Mouse (Mus musculus): ENCODE measurements around the gene Ctps2. TPM values are rescaled to one million over a fixed set of nuclear protein-coding genes. Genes with fewer than 3 reads are reported as not detected.

The Ctps2 gene
- 90.6 TPM for polyA plus RNA-seq (2014; fragmentation: Illumina TruSeq; extraction: RNeasy Lipid Tissue Mini Kit (QIAGEN cat#74804); ENCODE audit: low read depth, low replicate concordance)

GRCm38 (mm10) chrX:162900938-162901337 is at the start of gene Ctps2:
TSS of gene Ctps2 (plus strand) at chrX:162901238.

DNA sequence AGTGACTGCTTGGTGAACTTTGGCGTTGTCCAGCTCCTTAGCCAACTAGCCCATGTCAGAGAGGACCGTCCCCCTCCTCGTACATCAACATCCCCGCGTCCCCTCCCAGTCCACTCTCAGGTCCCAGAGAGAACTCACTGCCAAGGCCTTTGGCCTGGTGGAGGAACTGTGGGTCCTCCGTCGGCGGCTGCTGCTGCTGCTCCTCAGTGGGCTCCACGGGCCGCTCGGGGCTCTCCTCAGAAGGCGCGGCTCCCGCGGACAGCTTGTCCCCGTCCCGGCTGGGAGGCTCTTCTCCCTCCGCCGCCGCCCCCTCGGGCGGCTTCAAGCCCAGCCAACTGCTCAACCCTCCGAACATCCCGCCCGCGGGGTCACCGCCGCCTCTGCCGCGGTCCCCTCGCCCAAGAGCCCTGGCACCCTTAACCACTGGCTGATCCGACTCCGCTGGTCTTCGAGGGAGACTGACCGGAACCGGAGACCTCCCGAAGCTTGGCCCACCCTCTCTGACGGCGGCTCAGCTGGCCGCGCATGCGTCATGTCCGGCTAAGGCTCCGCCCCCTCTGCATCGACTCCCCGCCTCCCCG is 13.0 kb upstream of the Ctps2 start, which contains the start of gene Syap1:
TSS of gene Syap1 (minus strand) at position 517 of the 581 bp plus-strand sequence.

GRCm38 (mm10) chrX:162964383-162964782 is 63.3 kb downstream of the Ctps2 start, which contains the start of gene S100g:
TSS of gene S100g (minus strand) at chrX:162964599.

Other genes starting within 250 kb of the Ctps2 start
- gene Rbbp7, start 140.8 kb upstream of the Ctps2 start, polyA plus RNA-seq (2014; fragmentation: Illumina TruSeq; extraction: RNeasy Lipid Tissue Mini Kit (QIAGEN cat#74804); ENCODE audit: low read depth, low replicate concordance): 311 TPM
- 86.9 TPM for gene Txlng, start 71.8 kb upstream of the Ctps2 start, polyA plus RNA-seq (2014; fragmentation: Illumina TruSeq; extraction: RNeasy Lipid Tissue Mini Kit (QIAGEN cat#74804); ENCODE audit: low read depth, low replicate concordance)
- gene Syap1, start 12.8 kb upstream of the Ctps2 start, polyA plus RNA-seq (2014; fragmentation: Illumina TruSeq; extraction: RNeasy Lipid Tissue Mini Kit (QIAGEN cat#74804); ENCODE audit: low read depth, low replicate concordance): 343 TPM
- 22.4 TPM for gene S100g, start 63.4 kb downstream of the Ctps2 start, polyA plus RNA-seq (2014; fragmentation: Illumina TruSeq; extraction: RNeasy Lipid Tissue Mini Kit (QIAGEN cat#74804); ENCODE audit: low read depth, low replicate concordance)